Mouse (Mus musculus) left cerebral cortex, adult 11 months (tissue): ENCODE data around the gene Vmn1r142.
"Not testable (repeated sequence)": the region's sequence is repeated elsewhere in the genome, so short reads cannot be mapped to it uniquely, and the experiment has no call there.

Experiments used
- DNase-seq: peaks from one replicate; pipeline ENCODE4 v3.0.0; 2022; ENCODE audit warnings: low spot score

The Vmn1r142 gene

DNA sequence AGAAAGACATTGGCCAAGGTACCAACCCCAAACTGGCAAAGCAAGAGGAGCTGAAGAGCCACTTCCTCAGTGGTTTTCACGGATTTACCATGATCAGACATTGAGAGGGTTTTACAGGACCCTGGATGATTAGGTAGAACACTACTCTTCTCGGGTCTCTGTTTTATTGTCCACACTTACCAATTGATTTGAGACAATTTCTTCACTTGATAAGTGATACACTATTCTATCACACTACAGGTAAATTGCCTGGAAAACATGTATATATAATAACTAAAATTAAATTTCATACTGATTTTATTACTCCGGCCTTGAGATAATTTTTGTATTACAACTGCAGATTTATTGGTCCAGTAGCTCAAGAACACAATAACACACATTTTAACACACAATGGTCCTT is at the start of gene Vmn1r142:
TSS of gene Vmn1r142 (minus strand) at position 101 of the 400 bp plus-strand sequence.
- not testable (repeated sequence) for DNase-seq

DNA sequence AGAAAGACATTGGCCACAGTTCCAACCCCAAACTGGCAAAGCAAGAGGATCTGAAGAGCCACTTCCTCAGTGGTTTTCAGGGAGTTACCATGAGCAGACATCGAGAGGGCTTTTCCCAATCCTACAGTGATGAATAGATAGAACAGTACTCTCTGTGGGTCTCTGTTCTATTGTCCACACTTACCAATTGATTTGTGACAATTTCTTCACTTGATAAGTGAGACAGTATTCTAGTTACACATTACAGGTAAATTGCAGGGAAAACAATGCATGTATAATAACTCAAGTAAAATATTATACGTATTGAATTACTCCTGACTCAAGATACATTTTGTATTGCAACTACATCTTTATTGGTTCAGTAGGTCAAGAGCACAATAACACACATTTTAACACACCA is 37.3 kb upstream of the Vmn1r142 start, which contains the start of gene Gm8653:
TSS of gene Gm8653 (minus strand) at position 101 of the 400 bp plus-strand sequence.
- DNase-seq: not testable (repeated sequence)

DNA sequence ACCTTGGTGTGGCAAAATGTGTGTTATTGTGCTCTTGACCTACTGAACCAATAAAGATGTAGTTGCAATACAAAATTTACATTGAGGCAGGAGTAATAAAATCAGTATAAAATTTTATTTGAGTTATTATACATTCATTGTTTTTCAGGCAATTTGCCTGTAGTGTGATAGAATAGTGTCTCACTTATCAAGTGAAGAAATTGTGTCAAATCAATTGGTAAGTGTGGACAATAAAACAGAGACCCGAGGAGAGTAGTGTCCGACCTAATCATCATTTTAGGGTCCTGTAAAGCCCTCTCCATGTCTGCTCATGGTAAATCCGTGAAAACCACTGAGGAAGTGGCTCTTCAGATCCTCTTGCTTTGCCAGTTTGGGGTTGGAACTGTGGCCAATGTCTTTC is 25.2 kb upstream of the Vmn1r142 start, which contains the start of gene Vmn1r143:
TSS of gene Vmn1r143 (plus strand) at position 301 of the 400 bp plus-strand sequence.
- not testable (repeated sequence) for DNase-seq

DNA sequence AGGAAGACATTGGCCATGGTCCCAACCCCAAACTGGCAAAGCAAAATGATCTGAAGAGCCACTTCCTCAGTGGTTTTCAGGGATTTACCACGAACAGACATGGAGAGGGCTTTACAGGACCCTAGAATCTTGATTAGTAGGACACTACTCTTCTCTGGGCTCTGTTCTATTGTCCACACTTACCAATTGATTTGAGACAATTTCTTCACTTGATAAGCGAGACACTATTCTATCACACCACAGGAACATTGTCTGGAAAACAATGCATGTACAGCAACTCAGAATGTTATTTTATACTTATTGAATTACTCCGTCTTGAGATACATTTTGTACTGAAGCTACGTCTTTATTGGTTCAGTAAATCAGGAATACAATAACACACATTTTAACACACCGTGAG is 29.2 kb downstream of the Vmn1r142 start, which contains the start of gene Gm10666:
TSS of gene Gm10666 (minus strand) at position 101 of the 400 bp plus-strand sequence.
- not testable (repeated sequence) for DNase-seq

DNA sequence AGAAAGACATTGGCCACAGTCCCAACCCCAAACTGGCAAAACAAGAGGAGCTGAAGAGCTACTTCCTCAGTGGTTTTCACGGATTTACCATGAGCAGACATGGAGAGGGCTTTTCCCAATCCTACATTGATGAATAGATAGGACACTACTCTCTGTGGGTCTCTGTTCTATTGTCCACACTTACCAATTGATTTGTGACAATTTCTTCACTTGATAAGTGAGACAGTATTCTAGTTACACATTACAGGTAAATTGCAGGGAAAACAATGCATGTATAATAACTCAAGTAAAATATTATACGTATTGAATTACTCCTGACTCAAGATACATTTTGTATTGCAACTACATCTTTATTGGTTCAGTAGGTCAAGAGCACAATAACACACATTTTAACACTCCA is 45.7 kb downstream of the Vmn1r142 start, which contains the start of gene Gm16451:
TSS of gene Gm16451 (minus strand) at position 101 of the 400 bp plus-strand sequence.
- DNase-seq: not testable (repeated sequence)
